Mouse (Mus musculus) limb, embryonic 15.5 days (tissue): ENCODE results near the gene Epb41l5. TPM values are rescaled to one million over a fixed set of nuclear protein-coding genes. Genes with fewer than 3 reads are reported as not detected.

Source experiments
- ATAC-seq: fragments of 200-750 bp; cut with Nextera tagmentation; 2 replicates; pipeline ENCODE4 v1.8.0; 2017; ENCODE audit warnings: low read depth, moderate TSS enrichment; ENCODE audit not compliant: insufficient number of reproducible peaks, low FRiP score, low TSS enrichment
- H3K27ac ChIP-seq: fragments of 300-500 bp; sonication (generic); 2 replicates; pipeline ENCODE4 v1.5.1; 2015; ENCODE audit warnings: moderate library complexity, mild to moderate bottlenecking, inconsistent platforms
- H3K27me3 ChIP-seq: fragments of 300-500 bp; sonication (generic); 2 replicates; pipeline ENCODE4 v1.6.1; 2015; ENCODE audit warnings: inconsistent platforms
- H3K36me3 ChIP-seq: fragments of 300-500 bp; sonication (generic); 2 replicates; pipeline ENCODE4 v1.6.1; 2015; ENCODE audit warnings: inconsistent platforms
- H3K4me1 ChIP-seq: fragments of 300-500 bp; sonication (generic); 2 replicates; pipeline ENCODE4 v1.6.1; 2015; ENCODE audit warnings: inconsistent platforms
- H3K4me2 ChIP-seq: fragments of 300-500 bp; sonication (generic); 2 replicates; pipeline ENCODE4 v1.6.1; 2015; ENCODE audit warnings: mild to moderate bottlenecking, inconsistent platforms
- H3K4me3 ChIP-seq: fragments of 300-500 bp; sonication (generic); 2 replicates; pipeline ENCODE4 v1.5.1; 2015; ENCODE audit warnings: mild to moderate bottlenecking, inconsistent platforms
- H3K9ac ChIP-seq: fragments of 300-500 bp; sonication (generic); 2 replicates; pipeline ENCODE4 v1.6.1; 2015; ENCODE audit warnings: inconsistent platforms
- H3K9me3 ChIP-seq: fragments of 300-500 bp; sonication (generic); 2 replicates; pipeline ENCODE4 v1.6.1; 2016; ENCODE audit warnings: inconsistent platforms
- WGBS: fragments of 180-500 bp; shearing (Covaris S2); methylation state at CpG from one replicate; pipeline ENCODE4 v1.1.7; 2015; 5-methylcytosine and 5-hydroxymethylcytosine counted together
- polyA plus RNA-seq: library from polyadenylated mRNA; unstranded; fragments of >200 nt; fragmentation: Nextera tagmentation; extraction: Ambion mirVana; gene quantifications from 2 replicates; pipeline ENCODE4 v1.2.1, GENCODE M21; 2015

The Epb41l5 gene
- polyA plus RNA-seq, 1 experiment from 2014 or later = 13.7 TPM

GRCm38 (mm10) chr1:119544611-119545155, 104.1 kb downstream of the Epb41l5 start:
- no peaks in the 10 kb centered on the region for H3K27me3 ChIP-seq
- H3K27ac ChIP-seq = no peak overlapping the region
- H3K9me3 ChIP-seq = no peaks in the 10 kb centered on the region
- H3K4me1 ChIP-seq = no peaks in the 10 kb centered on the region
- H3K36me3 ChIP-seq = no peaks in the 10 kb centered on the region
- H3K4me2 ChIP-seq = no peak overlapping the region
- 62% methylated on average over 5 of the region's 5 CpGs for WGBS
- no peak overlapping the region for H3K9ac ChIP-seq
- ATAC-seq = no peak
- no peak overlapping the region for H3K4me3 ChIP-seq

- no peaks in the 10 kb centered on the region for H3K4me1 ChIP-seq
- no peaks in the 10 kb centered on the region for H3K27me3 ChIP-seq
- H3K36me3 ChIP-seq = no peaks in the 10 kb centered on the region
- H3K4me2 ChIP-seq = no peak overlapping the region
- no peak for ATAC-seq
- no peak overlapping the region for H3K27ac ChIP-seq
- H3K9ac ChIP-seq = no peak overlapping the region
- H3K4me3 ChIP-seq = no peak overlapping the region
- WGBS = 85% methylated on average over 6 of the region's 6 CpGs
- H3K9me3 ChIP-seq = no peaks in the 10 kb centered on the region
Measured at GRCm38 (mm10) chr1:119543316-119543715, 105.5 kb downstream of the Epb41l5 start.

- H3K9me3 ChIP-seq = no peaks in the 10 kb centered on the region
- H3K4me3 ChIP-seq = no peak overlapping the region
- 43% methylated on average over 3 of the region's 3 CpGs for WGBS
- H3K27ac ChIP-seq = no peak overlapping the region
- ATAC-seq = no peak
- no peak overlapping the region for H3K4me2 ChIP-seq
- H3K27me3 ChIP-seq = no peaks in the 10 kb centered on the region
- no peak overlapping the region for H3K9ac ChIP-seq
- H3K4me1 ChIP-seq = no peaks in the 10 kb centered on the region
- no peaks in the 10 kb centered on the region for H3K36me3 ChIP-seq
Measured at GRCm38 (mm10) chr1:119541570-119541969, 107.2 kb downstream of the Epb41l5 start.

- H3K4me1 ChIP-seq = no peaks in the 10 kb centered on the region
- no peak overlapping the region for H3K4me3 ChIP-seq
- WGBS = 83% methylated on average over 9 of the region's 9 CpGs
- no peaks in the 10 kb centered on the region for H3K27me3 ChIP-seq
- H3K9ac ChIP-seq = no peak overlapping the region
- no peak overlapping the region for H3K4me2 ChIP-seq
- ATAC-seq = 0 out of 2 replicates have a peak, but pooled peaks have one; percentile 66
- H3K9me3 ChIP-seq = no peaks in the 10 kb centered on the region
- H3K36me3 ChIP-seq = no peaks in the 10 kb centered on the region
- no peak overlapping the region for H3K27ac ChIP-seq
Measured at GRCm38 (mm10) chr1:119540836-119541557, 107.8 kb downstream of the Epb41l5 start.

GRCm38 (mm10) chr1:119539252-119539651, 109.5 kb downstream of the Epb41l5 start:
- ATAC-seq = no peak
- Histone ChIP-seq H3K4me1 (no peaks in the 10 kb centered on the region), H3K4me2 (no peak overlapping the region), H3K27me3 (no peaks in the 10 kb centered on the region), H3K9ac (no peak overlapping the region), H3K4me3 (no peak overlapping the region), H3K9me3 (no peaks in the 10 kb centered on the region), H3K27ac (no peak overlapping the region), H3K36me3 (no peaks in the 10 kb centered on the region)
- 67% methylated on average over 2 of the region's 2 CpGs for WGBS

GRCm38 (mm10) chr1:119537651-119538050, 111.1 kb downstream of the Epb41l5 start:
- no peak for ATAC-seq
- H3K27me3 ChIP-seq = no peaks in the 10 kb centered on the region
- no peak overlapping the region for H3K4me2 ChIP-seq
- H3K9me3 ChIP-seq = no peaks in the 10 kb centered on the region
- WGBS = 76% methylated on average over 6 of the region's 6 CpGs
- H3K4me1 ChIP-seq = 0 out of 2 replicates have a peak, but pooled peaks cover 4% of the 10 kb centered on the region
- no peaks in the 10 kb centered on the region for H3K36me3 ChIP-seq
- no peak overlapping the region for H3K4me3 ChIP-seq
- H3K27ac ChIP-seq = no peak overlapping the region
- H3K9ac ChIP-seq = no peak overlapping the region

- Histone ChIP-seq H3K9ac (no peak overlapping the region), H3K27ac (no peak overlapping the region), H3K4me1 (0 out of 2 replicates have a peak, but pooled peaks cover 4% of the 10 kb centered on the region), H3K9me3 (no peaks in the 10 kb centered on the region), H3K36me3 (no peaks in the 10 kb centered on the region), H3K27me3 (no peaks in the 10 kb centered on the region), H3K4me3 (no peak overlapping the region), H3K4me2 (no peak overlapping the region)
- ATAC-seq = no peak
- WGBS = 87% methylated on average over 2 of the region's 2 CpGs
Measured at GRCm38 (mm10) chr1:119536122-119536521, 112.7 kb downstream of the Epb41l5 start.

GRCm38 (mm10) chr1:119534341-119534740, 114.5 kb downstream of the Epb41l5 start:
- H3K9ac ChIP-seq = no peak overlapping the region
- 86% methylated on average over 5 of the region's 5 CpGs for WGBS
- ATAC-seq = no peak

GRCm38 (mm10) chr1:119533093-119533805, 115.6 kb downstream of the Epb41l5 start:
- Histone ChIP-seq H3K4me2 (no peak overlapping the region), H3K9me3 (no peaks in the 10 kb centered on the region), H3K9ac (no peak overlapping the region), H3K36me3 (peaks cover 11% of the 10 kb centered on the region), H3K4me3 (no peak overlapping the region), H3K27me3 (no peaks in the 10 kb centered on the region), H3K27ac (no peak overlapping the region), H3K4me1 (0 out of 2 replicates have a peak, but pooled peaks cover 4% of the 10 kb centered on the region)
- ATAC-seq = no peak
- WGBS = 78% methylated on average over 18 of the region's 18 CpGs

More at GRCm38 (mm10) chr1:119534341-119534740, 114.5 kb downstream of the Epb41l5 start:
- Histone ChIP-seq H3K27ac (no peak overlapping the region), H3K36me3 (no peaks in the 10 kb centered on the region), H3K4me2 (no peak overlapping the region), H3K4me3 (no peak overlapping the region), H3K9me3 (no peaks in the 10 kb centered on the region), H3K4me1 (0 out of 2 replicates have a peak, but pooled peaks cover 4% of the 10 kb centered on the region), H3K27me3 (no peaks in the 10 kb centered on the region)

GRCm38 (mm10) chr1:119532165-119532564, 116.6 kb downstream of the Epb41l5 start:
- no peak overlapping the region for H3K9ac ChIP-seq
- H3K36me3 ChIP-seq = peaks cover 20% of the 10 kb centered on the region
- no peak overlapping the region for H3K27ac ChIP-seq
- H3K9me3 ChIP-seq = peaks cover 4% of the 10 kb centered on the region; the same call in 1 of the 2 replicates
- H3K4me2 ChIP-seq = no peak overlapping the region
- WGBS = 92% methylated on average over 6 of the region's 6 CpGs
- H3K27me3 ChIP-seq = no peaks in the 10 kb centered on the region
- ATAC-seq = no peak; the same call in 1 of the 2 replicates
- H3K4me1 ChIP-seq = peaks cover 5% of the 10 kb centered on the region; the same call in 1 of the 2 replicates
- no peak overlapping the region for H3K4me3 ChIP-seq

GRCm38 (mm10) chr1:119530941-119531340, 117.9 kb downstream of the Epb41l5 start:
- no peak overlapping the region for H3K9ac ChIP-seq
- no peaks in the 10 kb centered on the region for H3K27me3 ChIP-seq
- WGBS = 87% methylated on average over 13 of the region's 13 CpGs
- H3K4me3 ChIP-seq = no peak overlapping the region
- peaks cover 16% of the 10 kb centered on the region for H3K4me1 ChIP-seq
- H3K9me3 ChIP-seq = peaks cover 4% of the 10 kb centered on the region; the same call in 1 of the 2 replicates
- peaks cover 24% of the 10 kb centered on the region for H3K36me3 ChIP-seq
- H3K27ac ChIP-seq = no peak overlapping the region; the same call in 1 of the 2 replicates
- ATAC-seq = no peak
- no peak overlapping the region for H3K4me2 ChIP-seq
